Mouse (Mus musculus) left cerebral cortex, postnatal 4 days (tissue): ENCODE results near the gene St6galnac3. TPM values are rescaled to one million over a fixed set of nuclear protein-coding genes. Genes with fewer than 3 reads are reported as not detected.
A peak's percentile ranks its signal among the peaks of the same experiment; 100 is the strongest.

Experiments
- DNase-seq: peaks from one replicate; pipeline ENCODE4 v3.0.0-alpha.2; 2022
- intact Hi-C: fragments of 180-260 bp; cut with DNase I; formaldehyde crosslinking; loops from one replicate; pipeline ENCODE4 v1.15.1; 2025
- total RNA-seq, 2 experiments: library from RNA; stranded (reverse); gene quantifications; 2 replicates each; pipeline ENCODE4 v1.2.3; 2021

The St6galnac3 gene
- total RNA-seq, 2 experiments from 2014 or later, result 20.4 to 21.2 TPM

DNA sequence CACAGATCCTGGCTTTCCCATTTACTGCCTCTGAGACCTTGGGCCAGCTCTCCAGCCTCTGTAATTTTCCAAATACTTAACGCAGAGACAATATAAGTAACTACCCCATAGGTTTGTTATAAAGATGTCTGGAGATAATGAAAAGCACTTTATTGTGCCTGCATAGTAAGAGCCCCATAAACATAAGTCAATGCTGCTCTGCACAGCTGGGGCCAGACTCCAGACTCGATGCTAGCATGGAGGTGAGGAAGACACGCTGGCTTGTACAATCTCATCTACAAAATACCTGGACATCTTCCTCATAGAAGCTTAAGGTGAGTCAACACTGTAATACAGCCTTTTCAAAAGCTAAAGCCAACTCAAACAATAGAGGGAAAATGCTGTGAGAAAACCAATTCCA is 473.3 kb downstream of the St6galnac3 start:
- intact Hi-C loops, result no loop called here
- no peak for DNase-seq

DNA sequence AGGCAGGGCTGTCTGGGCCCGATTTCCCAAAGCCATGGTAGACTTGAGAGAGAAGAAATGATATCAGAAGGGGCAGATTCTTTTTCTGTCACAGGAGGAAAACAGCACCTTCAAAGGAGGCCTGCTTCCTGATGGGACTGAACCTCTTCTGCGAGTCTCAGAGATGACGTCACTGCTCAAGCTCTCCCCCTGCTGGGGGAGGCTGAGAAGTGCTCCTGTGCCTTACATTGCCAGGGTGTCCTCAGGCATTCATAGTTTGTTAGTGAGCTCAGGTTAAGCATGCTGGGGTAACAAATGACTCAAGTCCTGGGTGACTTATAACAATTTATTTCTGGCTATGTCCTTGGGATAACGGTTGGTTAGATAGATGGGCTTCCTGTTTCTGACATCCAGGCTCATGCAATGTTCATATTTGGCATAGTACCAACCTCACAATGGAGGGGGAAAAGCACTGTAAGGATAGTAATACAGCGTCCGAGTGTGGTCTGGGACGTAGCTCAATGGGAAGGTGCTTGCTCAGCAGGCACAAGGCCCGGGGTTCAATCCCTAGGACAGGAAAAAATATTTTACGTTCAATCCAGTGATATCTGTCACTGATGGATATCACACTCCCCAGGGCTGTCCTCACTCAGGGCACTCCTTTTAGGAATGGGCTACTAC is 474.2 kb downstream of the St6galnac3 start:
- peak; percentile 76 for DNase-seq
- intact Hi-C loops, result no loop called here

DNA sequence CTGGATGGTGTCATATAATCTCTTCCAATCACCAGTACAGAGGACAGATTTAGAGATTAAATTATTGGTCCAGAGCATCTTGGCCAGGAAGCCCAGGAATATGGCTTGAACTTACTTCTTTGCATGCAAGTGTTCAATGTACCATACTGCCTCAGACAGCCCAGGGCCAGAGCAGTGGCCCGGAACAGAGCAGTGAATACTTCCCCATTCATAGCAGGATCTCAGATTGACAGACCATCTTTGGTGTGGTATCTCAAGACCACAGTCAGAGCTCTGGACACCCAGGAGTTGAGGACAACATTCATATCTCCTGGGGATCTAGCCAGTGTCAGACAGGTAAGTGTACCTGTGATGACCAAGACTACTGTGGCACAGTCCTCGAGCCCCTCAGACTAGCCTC is 476.1 kb downstream of the St6galnac3 start:
- no peak for DNase-seq
- intact Hi-C loops, result no loop called here

DNA sequence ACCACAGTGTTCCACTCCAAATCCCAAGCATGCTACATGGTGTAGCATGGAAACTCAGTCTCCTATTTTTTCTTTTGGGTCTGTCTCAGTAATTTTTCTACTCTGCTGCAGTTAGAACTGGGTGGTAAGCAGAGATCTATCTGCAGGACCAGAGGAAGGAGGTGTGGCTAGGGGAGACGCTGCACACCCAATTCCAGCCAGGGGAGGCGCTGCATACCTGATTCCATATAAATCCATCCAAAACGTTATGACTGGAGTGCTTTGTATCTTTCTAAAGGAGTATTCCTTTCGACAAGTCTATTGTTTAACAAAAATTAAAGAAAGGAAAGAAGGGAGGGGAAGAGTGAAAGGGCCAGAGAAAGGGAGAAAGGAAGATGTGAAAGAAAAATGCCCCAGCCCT is 476.9 kb downstream of the St6galnac3 start:
- peak; percentile 22 for DNase-seq
- intact Hi-C loops, result no loop called here

DNA sequence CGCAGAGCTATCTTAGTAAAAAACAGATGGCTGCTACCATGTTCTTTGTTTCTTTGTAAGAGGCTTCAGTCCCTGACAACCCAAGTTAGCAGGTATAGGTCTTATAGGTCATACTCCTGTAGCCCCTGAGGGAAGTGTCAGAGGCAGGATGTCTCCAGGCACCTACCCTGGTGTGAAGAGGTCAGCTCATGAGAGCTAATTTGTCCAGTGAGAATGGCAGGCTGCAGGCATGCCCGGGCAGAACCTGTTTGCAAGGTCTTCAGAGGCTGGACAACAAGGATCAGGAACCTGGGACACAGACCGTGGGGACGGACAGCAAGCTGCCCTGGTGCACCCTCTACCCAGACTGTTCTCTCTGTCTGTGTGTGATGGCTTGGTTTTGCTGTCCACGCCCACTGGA is 482.4 kb downstream of the St6galnac3 start:
- no peak for DNase-seq
- intact Hi-C loops, result no loop called here

DNA sequence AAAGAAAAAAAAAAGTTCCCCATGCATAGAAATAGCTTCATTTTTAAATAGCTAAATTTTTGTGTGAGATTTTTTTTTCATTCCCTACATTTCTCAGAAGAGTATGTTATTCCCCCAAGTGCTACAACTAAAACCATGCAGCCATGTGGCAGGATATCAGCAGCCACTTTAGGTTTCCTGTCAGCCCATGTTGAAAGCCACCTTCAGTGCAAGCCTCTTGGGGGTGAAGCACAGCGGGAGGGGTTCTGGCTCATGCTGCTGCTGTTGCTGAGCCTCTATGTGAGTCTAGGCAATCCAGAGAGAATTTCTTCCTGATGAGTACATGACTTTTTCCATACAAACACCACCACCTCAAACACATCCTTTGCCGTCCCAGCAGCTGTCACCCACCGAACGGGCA is 483.8 kb downstream of the St6galnac3 start:
- intact Hi-C loops, result no loop called here
- DNase-seq, result no peak

DNA sequence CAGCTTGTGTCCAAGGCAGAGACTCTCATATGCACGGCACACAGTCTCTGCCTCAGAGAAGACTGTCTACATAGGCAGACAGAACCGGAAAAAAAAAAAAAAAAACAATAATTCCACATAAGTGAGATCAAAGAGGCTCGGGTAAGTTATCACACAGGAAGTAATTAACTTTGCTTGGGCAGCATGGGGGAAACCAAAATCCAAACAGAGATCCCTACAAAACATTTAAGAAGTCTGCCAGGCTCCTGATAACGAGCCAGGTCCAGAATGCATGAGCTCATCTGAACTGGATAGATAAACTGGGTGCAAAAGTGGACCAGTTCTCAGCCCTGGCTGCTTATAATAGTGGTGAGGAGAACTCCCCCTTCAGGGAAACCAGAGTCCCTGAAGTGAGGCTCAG is 484.6 kb downstream of the St6galnac3 start:
- no peak for DNase-seq
- intact Hi-C loops, result no loop called here

DNA sequence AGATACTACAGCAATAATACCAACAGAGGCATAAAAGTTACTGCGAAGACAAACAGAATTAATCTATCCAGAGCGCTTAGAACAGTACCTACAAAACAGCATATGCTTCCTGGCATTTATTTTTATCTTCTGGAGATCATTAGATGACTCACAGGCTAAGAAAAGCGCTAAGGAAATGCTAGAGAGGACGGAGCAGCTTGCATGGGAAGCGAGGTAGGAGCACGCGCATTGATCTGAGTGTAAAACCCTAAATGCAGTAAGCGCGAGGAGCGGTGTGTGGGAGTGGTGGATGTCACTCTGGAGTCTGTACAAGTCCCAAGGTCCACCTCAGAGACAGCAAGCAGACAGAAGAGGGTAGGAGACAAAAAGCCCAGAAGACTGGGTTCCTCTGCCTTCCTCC is 486.6 kb downstream of the St6galnac3 start:
- DNase-seq, result no peak
- intact Hi-C loops, result no loop called here

DNA sequence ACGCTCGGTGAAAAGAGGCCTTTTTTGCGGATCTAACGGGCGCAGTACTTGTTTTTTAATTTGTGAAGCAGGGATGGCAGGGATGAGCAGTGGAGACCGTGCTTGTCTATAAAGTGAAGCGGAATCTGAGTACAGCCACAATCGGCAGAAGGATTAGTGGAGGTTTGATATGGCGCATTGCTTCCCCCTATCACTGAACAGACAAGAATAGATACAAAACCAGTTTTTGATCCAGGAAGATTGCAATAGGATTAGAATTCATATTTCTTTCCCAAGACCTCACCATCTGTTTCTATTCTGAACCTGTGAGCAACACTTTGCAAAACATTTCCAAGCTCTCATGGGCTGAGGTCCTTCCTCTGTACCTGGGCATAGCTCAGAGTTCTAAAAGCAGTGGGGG is 488.7 kb downstream of the St6galnac3 start:
- DNase-seq, result no peak
- intact Hi-C loops, result no loop called here

DNA sequence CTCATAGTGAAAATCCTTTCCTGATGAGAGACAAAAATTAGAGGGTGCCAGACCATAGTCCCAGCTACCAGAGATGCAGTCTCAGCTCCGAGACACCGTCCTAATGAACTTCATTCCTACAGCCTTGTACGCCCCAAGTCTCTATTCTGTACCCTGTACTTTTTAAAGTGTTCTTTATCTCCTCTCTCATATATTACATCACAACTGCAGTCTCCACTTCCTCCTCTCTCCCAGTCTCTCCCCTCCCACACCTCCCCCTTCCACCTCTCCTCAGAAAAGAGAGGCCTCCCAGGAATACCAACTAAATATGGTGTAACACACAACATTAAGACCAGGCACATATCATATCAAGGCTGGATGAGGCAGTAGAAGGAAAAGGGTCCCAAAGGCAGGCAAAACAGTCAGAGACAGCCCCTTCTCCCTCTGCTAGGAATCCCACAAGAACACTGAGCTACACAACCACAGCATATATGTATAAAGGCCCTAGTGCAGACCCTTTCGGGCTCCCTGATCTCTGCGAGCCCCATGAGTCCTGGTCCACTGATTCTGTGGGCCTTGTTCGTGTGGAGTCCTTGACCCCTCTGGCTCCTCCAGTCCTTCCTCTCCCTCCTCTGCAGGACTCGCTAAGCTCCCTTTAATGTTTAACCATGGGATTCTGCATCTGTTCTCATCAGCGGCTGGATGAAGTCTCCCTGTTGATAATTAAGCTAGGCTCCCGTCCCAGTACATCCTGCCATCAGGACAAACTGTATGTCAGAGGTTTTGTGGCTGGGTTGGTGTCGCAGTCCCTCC is 502.2 kb downstream of the St6galnac3 start:
- no peak for DNase-seq
- intact Hi-C loops, result no loop called here

DNA sequence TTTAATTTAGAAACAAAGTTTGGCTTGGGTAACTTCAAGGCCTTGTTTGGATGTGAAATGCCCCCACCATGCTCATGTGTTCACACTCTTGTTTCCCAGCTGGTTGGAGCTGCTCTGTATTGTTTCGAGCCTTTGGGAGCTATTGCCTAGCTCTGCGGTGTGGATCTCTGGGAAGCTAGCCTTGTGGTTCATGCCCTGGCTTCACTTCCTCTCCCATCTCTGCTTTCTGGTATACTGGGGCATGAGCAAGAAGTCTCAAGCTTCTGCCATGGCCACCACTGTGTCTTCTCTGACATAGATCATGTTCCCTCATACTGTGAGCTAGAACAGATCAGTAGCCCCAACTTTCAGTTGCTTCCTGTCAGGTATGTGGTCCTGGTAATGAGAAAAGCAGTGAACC is 505.6 kb downstream of the St6galnac3 start:
- DNase-seq, result no peak
- intact Hi-C loops, result no loop called here

DNA sequence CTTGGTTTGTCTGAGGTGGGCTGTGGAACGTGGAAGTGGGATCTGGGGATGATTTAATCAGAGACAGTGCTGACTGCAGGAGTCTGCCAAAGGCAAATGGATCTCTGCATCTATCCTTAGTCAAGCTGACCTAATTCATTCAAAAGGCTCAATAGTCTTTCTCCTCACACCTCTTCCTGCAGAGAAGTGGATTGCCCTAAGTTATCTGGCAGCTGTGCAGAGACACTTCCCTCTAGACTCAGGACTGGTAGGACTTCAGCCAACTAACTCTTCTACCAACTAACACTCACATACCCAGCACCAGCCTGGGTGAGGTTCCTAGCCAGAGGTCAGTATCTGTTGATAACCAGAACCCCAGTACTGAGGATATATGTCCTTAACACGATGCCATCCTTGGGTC is 516.8 kb downstream of the St6galnac3 start:
- intact Hi-C loops, result no loop called here
- no peak for DNase-seq

DNA sequence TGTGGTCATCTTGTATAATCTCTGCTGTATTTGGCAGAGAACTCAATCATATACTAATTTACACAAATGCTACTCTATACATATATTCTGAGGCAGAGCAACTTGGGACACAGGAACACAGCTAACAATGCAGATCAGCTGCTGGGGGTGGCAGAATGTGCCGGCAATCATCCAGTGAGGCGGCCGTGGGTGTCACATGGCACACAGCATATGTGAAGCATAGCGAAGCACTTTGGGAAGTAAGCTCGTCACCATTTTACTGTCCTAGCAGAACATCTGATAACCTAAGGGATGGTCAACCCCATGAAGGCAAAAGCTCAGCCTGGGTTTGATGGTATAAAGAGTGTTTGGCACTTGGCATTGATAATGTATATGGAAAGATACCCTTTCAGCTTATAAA is 520.9 kb downstream of the St6galnac3 start:
- intact Hi-C loops, result no loop called here
- DNase-seq, result no peak

DNA sequence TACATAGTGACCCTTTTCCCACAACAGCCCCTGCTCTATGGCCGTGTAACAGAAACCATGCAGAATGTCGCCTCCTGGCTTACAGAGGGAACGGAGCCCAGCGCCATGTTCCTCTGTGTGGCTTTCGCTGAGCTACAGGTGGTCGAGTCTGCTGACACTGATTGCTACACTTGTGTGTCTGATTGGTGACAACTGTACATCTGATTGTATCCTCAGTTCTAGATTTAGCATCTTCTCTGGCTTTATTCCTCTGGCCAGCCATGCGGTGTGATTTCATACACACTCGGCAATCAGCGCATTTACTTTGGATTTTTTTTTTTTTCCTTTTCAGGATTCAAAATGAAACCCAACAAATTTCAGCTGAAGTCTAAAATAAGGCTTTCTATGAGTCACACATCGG is 523.1 kb downstream of the St6galnac3 start:
- no peak for DNase-seq
- intact Hi-C loops, result no loop called here

DNA sequence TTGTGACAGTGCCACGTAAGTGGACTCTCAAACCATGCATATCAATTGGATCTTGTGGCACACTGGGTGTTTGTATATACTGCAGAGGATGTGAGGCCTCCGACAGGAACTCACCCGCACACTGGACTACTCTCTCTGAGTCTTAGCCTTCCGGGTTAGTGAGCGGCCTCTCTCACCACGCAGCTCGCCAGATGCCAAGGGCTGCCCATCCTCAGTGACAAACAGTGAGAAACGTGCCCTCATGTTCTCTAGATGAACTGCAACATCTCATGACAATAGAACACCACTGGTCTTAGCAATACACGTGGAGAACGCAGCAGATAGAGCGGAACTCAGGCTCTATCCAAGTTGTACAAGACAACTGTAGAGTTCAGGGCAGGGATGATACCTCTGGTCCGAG is 524.2 kb downstream of the St6galnac3 start:
- DNase-seq, result no peak
- intact Hi-C loops, result no loop called here

DNA sequence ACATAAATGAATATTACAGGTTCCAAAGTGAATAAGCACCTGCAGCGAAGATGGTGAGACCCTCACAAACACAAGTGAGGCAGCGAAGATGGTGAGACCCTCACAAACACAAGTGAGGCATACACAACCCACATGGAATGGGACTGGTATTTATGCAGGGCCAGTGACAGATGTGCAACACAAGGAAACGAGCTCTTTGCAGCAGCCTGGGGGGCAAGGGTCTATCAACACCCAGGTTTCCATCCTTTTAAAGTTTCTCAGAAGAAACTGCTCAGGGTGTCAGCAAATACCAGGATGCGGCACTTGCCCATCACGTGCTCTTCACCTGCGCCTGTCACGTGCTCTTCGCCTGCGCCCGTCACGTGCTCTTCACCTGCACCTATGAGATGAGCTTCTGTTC is 524.9 kb downstream of the St6galnac3 start:
- DNase-seq, result no peak
- intact Hi-C loops, result no loop called here

DNA sequence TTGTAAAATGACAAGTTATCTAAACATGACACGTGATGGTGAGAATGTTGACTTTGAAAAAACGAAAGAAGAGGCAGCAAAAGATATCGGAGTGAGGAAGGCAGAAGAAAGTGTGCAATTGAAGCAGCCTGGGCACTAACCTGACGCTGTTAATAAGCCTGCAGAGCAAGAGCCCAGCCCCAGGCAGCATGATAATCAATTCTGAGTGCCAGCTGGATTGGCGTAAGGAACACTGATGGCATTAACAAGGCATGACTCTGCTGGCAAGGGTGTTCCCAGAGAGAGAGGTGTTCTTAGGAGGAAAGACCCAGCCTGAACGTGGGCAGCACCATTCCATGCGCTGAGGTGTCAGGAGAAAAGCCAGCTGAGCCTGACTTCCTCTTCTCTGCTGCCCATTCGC is 525.7 kb downstream of the St6galnac3 start:
- DNase-seq, result peak; percentile 5

DNA sequence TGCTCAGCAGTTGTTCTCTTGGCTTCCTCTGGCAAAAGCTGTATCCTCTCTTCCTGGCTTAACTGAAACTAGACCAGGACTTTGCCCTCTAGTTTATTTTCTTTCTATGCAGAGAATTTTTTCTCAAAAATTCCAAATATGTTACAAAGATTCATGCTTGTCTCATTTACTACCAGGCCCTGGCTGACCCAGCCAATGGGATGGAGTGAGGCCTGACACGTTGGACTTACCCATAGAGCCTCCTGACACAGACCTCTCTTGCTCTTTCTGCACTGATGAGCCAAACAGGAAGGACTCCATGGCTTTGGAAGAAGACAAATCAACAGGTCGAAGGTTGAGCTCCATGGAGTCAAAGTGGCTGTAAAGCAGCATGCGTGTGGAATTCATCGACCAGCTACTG is 526.5 kb downstream of the St6galnac3 start:
- DNase-seq, result no peak
- intact Hi-C loops, result no loop called here

More for the DNA sequence above, 525.7 kb downstream of the St6galnac3 start:
- intact Hi-C loops, result no loop called here

DNA sequence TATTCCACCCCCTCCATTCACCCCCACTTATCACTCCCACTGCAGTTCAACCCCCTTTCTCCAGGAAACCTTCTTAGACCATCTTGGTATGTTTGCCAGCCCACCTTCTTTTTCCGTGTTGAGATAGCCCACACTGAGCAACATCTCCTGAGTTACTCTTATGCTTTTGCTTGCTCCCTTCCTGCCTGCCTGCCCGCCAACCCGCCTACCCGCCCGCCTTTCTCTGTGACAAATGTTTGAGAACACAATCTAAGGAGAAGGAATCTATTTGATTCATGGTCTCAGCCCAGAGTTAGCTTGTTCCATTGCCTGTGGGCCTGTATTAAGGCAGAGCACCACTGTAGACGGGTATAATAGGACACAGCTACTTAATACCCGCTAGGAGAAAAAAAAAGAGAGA is 531.9 kb downstream of the St6galnac3 start:
- DNase-seq, result no peak
- intact Hi-C loops, result no loop called here

DNA sequence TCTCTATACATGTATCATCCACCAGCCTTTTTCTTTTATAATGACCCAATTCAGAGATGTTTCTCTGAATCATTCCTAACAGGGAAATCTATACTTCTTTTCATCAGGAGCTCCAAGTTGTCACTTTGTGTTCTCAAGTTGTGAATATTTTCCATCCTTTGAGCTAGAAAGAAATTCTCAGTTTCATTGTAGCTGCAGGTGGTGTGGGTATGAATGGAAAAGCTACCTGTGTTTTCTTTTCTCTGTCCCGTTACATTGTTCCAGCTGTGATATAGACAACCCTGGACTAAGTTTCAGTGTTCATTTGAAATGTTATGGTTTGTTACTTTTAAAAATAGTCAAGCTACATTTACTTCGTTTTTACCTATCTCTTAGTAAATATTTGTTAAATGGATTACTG is 534.2 kb downstream of the St6galnac3 start:
- no peak for DNase-seq
- intact Hi-C loops, result no loop called here

DNA sequence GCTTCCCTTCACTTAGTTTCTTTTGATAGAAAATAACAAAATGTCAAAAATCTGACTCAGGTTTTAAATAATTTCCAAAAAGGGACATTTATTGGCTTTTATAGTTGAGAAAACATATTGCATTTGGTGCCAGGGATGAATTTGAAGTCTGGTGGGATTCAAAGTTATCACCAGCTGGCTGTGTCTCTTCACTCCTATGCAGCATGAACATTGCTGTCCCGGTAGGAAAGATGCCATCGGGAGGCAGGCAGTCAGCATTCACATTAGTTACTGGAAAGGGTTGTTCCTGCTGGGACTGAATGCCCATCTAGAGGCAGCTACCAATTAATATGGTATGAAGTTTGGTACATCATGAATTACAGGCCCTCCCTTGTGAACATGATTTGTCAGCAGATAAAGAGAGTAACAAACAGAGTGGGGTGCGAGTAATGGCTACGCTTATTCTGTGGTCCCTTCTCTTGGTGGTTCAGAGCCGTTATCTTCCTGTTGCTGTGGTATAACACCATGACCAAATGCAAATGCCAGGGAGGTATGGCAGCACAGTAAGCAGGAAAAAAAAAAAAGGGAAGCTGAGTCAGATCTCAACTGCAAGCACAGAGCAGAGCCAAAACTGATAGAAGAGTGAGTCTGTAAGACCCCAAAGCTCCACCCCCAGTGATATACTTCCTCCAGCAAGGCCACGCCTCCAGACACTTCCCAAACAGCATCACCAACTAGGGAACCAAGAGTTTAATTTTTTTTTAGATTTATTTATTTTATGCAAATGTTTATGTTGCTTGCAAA is 535.1 kb downstream of the St6galnac3 start:
- no peak for DNase-seq
- intact Hi-C loops, result no loop called here

DNA sequence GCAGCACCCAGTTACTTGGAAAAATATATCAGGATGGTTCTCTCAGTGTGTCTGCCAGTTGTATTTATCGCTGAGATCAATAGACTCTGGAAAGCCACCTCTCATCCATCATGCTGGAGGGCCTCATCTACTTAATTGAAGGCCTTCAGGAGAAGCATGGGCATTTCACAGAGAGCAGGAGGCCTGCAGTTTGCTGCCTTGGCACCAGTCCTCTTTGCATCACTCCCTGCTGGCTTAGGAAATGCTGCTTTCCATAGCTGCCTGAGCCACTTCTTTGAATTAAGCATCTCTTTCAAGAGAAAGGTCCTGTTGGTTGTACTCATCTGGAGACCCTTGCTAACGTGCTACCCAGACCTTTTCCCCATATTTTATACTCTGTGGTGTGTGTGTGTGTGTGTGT is 536.8 kb downstream of the St6galnac3 start:
- intact Hi-C loops, result no loop called here
- peak; percentile 15 for DNase-seq
